Mouse (Mus musculus): ENCODE data around the gene Pced1a. TPM values are rescaled to one million over a fixed set of nuclear protein-coding genes. Genes with fewer than 3 reads are reported as not detected.

Gene Pced1a
- polyA plus RNA-seq, 1 experiment from 2014 or later, result 11.8 TPM

DNA sequence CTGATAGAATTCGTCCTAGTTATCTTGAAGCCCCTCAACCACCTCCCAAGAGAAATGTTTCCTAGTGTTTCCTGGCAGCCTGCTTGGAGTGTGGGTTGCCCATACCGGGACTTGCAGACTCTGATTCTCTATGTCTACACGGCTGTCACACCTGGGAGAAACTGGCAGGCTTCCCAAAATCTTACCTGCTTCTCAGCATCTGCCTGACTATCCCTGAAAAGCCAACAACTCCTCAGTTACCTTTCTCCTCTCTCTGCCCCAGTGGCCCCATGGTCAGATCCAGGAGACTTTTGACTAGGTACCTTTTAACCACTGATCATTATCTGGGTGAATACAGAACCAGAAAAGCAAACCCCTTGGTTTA, 27.2 kb upstream of the Pced1a start:
- no peaks in the 10 kb centered on the region for H3K36me3 ChIP-seq
- peak overlapping the region; percentile 83 for H3K9ac ChIP-seq
- H3K4me2 ChIP-seq (replicated peaks), result peak overlapping the region; percentile 83
- no peak overlapping the region for H3K4me3 ChIP-seq
- no peak overlapping the region for H3K27ac ChIP-seq
- H3K4me1 ChIP-seq, result peaks cover 12% of the 10 kb centered on the region
- no peak for ATAC-seq (ENCODE audit: low FRiP score, low read depth)
- 0 out of 2 replicates have a peak, but pooled peaks cover 6% of the 10 kb centered on the region for H3K27me3 ChIP-seq (replicated peaks)
- WGBS, result 84% methylated on average over 3 of the region's 3 CpGs
- no peaks in the 10 kb centered on the region for H3K9me3 ChIP-seq

- Histone ChIP-seq H3K4me2 (replicated peaks) (peak overlapping the region; percentile 83), H3K4me3 (peak overlapping the region; percentile 89), H3K9ac (peak overlapping the region; percentile 83), H3K4me1 (peaks cover 12% of the 10 kb centered on the region), H3K27ac (no peak overlapping the region), H3K27me3 (replicated peaks) (0 out of 2 replicates have a peak, but pooled peaks cover 6% of the 10 kb centered on the region), H3K9me3 (no peaks in the 10 kb centered on the region), H3K36me3 (no peaks in the 10 kb centered on the region)
- 76% methylated on average over 14 of the region's 14 CpGs for WGBS
- no peak for ATAC-seq (ENCODE audit: low FRiP score, low read depth)
Observed at GRCm38 (mm10) chr2:130451086-130451726, 26.7 kb upstream of the Pced1a start.

- under 1% methylated on average over 47 of the region's 47 CpGs for WGBS
- H3K9me3 ChIP-seq, result no peaks in the 10 kb centered on the region
- H3K36me3 ChIP-seq, result no peaks in the 10 kb centered on the region; the same call in 1 of the 2 replicates
- peak overlapping the region; percentile 83 for H3K4me2 ChIP-seq (replicated peaks)
- peak overlapping the region; percentile 83 for H3K9ac ChIP-seq
- ATAC-seq (ENCODE audit: low FRiP score, low read depth), result peak; percentile 79
- H3K4me3 ChIP-seq, result peak overlapping the region; percentile 89
- peaks cover 12% of the 10 kb centered on the region for H3K4me1 ChIP-seq
- H3K27ac ChIP-seq, result peak overlapping the region; percentile 66; the same call in 1 of the 2 replicates
- 0 out of 2 replicates have a peak, but pooled peaks cover 6% of the 10 kb centered on the region for H3K27me3 ChIP-seq (replicated peaks)
Observed at GRCm38 (mm10) chr2:130450434-130450796, 25.9 kb upstream of the Pced1a start.

DNA sequence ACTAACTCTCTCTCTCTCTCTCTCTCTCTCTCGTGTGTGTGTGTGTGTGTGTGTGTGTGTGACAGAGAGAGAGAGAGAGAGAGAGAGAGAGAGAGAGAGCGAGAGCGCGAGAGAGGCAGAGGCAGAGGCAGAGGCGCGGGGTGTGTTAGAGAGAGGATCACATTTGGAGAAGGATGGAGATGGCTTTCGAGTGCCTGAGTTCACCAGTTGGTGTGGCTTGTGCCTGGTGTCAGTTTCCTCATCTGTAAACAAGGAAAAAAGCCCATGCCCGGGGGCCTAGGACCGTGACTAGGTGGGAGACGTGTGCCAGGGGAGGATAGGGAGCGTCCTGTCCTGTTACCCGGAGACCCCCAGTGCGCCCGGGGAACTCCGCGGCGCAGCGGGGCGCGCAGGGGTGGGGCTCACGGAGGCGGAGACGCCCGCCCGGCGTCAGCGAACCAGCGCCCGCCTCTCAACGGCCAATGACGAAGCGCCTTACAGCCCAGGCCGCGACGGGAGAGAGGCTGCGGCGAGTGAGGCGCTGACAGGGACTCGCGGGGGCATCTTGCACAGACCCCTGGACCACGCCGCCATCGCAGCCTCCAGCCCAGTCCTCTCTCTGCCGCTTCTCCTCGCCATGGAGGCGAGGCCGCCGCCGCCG, 25.4 kb upstream of the Pced1a start, which contains the start of gene Ptpra:
Gene Ptpra, plus strand, starts transcription at position 485 of the 640 bp plus-strand sequence.
- Histone ChIP-seq H3K27me3 (replicated peaks) (0 out of 2 replicates have a peak, but pooled peaks cover 6% of the 10 kb centered on the region), H3K36me3 (no peaks in the 10 kb centered on the region; the same call in 1 of the 2 replicates), H3K4me2 (replicated peaks) (peak within 1 kb of the TSS; percentile 83), H3K9ac (peak within 1 kb of the TSS; percentile 83), H3K4me1 (peaks cover 12% of the 10 kb centered on the region), H3K27ac (peak within 1 kb of the TSS; percentile 66; the same call in 1 of the 2 replicates), H3K4me3 (peak within 1 kb of the TSS; percentile 89), H3K9me3 (no peaks in the 10 kb centered on the region)
- ATAC-seq (ENCODE audit: low FRiP score, low read depth), result peak; percentile 97
- under 1% methylated on average over 50 of the region's 50 CpGs for WGBS

DNA sequence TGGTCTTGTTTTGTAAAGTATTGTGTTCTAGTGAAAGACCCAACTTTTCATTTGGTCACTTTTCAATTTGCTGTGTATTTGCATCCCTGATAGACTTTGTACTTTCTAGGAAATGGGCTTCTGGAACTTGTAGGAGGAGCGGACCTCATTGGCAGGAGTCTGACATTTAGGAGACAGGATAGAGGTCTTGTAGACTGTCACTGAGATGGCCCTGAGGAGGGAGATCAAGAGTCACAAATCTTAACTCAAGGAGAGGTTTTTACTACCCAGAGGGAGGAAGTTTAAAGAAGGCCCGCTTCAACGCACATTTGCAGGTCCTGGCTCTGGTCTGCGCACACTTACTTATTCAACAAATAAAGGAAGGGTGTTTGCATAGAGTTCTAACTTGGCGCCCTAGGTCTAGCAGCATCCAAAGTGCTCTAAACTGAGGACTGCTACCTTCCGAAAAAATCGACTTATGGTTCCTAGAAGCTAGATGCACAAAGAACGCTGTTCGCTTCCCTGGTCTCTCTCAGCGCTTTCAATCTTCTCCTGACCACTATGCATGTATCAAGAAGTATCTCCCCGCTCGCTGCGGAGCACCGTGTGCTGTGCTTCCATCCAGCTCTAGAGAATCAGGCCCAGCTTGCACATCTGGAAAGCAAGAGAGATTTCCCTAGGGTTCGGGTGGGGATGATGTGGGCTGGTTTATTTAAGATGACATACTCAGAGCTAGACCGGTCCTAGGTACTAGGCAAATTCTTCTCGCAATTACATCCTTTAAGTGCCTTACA, 24.7 kb upstream of the Pced1a start:
- H3K4me3 ChIP-seq, result peak overlapping the region; percentile 89
- no peaks in the 10 kb centered on the region for H3K9me3 ChIP-seq
- 0 out of 2 replicates have a peak overlapping the region, but pooled peaks have one; percentile 5 for H3K9ac ChIP-seq
- peaks cover 4% of the 10 kb centered on the region; the same call in 1 of the 2 replicates for H3K36me3 ChIP-seq
- no peak overlapping the region for H3K27ac ChIP-seq
- peak overlapping the region; percentile 83 for H3K4me2 ChIP-seq (replicated peaks)
- H3K27me3 ChIP-seq (replicated peaks), result 0 out of 2 replicates have a peak, but pooled peaks cover 6% of the 10 kb centered on the region
- peak; percentile 34 for ATAC-seq (ENCODE audit: low FRiP score, low read depth)
- 10% methylated on average over 17 of the region's 17 CpGs for WGBS
- peaks cover 12% of the 10 kb centered on the region for H3K4me1 ChIP-seq

GRCm38 (mm10) chr2:130448449-130448848, 23.9 kb upstream of the Pced1a start:
- no peak overlapping the region for H3K9ac ChIP-seq
- ATAC-seq (ENCODE audit: low FRiP score, low read depth), result no peak
- H3K36me3 ChIP-seq, result peaks cover 10% of the 10 kb centered on the region
- no peak overlapping the region for H3K4me3 ChIP-seq
- 0 out of 2 replicates have a peak, but pooled peaks cover 6% of the 10 kb centered on the region for H3K27me3 ChIP-seq (replicated peaks)
- no peak overlapping the region for H3K4me2 ChIP-seq (replicated peaks)
- no peaks in the 10 kb centered on the region for H3K9me3 ChIP-seq
- H3K27ac ChIP-seq, result no peak overlapping the region
- H3K4me1 ChIP-seq, result peaks cover 12% of the 10 kb centered on the region

GRCm38 (mm10) chr2:130442162-130442561, 17.7 kb upstream of the Pced1a start:
- H3K27me3 ChIP-seq (replicated peaks), result no peaks in the 10 kb centered on the region
- ATAC-seq (ENCODE audit: low FRiP score, low read depth), result no peak
- H3K4me1 ChIP-seq, result no peaks in the 10 kb centered on the region
- H3K9ac ChIP-seq, result no peak overlapping the region
- 87% methylated on average over 10 of the region's 10 CpGs for WGBS
- peaks cover 72% of the 10 kb centered on the region for H3K36me3 ChIP-seq
- H3K4me2 ChIP-seq (replicated peaks), result no peak overlapping the region
- H3K4me3 ChIP-seq, result no peak overlapping the region
- no peaks in the 10 kb centered on the region for H3K9me3 ChIP-seq
- no peak overlapping the region for H3K27ac ChIP-seq

- Histone ChIP-seq H3K9ac (no peak overlapping the region), H3K4me2 (replicated peaks) (no peak overlapping the region), H3K27me3 (replicated peaks) (no peaks in the 10 kb centered on the region), H3K36me3 (peaks cover 72% of the 10 kb centered on the region), H3K4me1 (no peaks in the 10 kb centered on the region), H3K27ac (no peak overlapping the region), H3K9me3 (no peaks in the 10 kb centered on the region), H3K4me3 (no peak overlapping the region)
- ATAC-seq (ENCODE audit: low FRiP score, low read depth), result no peak
- 93% methylated on average over 4 of the region's 4 CpGs for WGBS
Observed at GRCm38 (mm10) chr2:130439840-130440480, 15.5 kb upstream of the Pced1a start.

DNA sequence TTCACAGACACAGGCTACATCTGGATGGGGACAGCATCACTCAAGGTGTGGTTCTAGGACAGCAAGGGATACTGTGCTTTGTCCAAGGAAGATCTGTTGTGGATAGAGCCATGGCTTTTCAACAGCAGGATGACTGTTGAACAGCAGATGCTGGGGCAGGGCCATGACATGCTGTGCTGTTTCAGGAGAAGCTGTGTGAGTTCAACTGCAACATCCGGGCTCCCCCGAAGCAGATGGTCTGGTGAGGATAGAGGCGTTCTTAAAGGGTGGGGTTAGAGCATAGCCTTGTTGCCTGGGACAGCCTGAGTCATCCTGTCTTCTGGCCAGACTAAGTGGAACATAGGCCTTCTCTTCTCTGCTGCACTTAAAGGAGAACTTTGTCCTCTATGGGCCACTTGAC, 14.4 kb upstream of the Pced1a start:
- ATAC-seq (ENCODE audit: low FRiP score, low read depth), result no peak
- H3K36me3 ChIP-seq, result peaks cover 66% of the 10 kb centered on the region
- WGBS, result 91% methylated on average over 3 of the region's 3 CpGs
- no peaks in the 10 kb centered on the region for H3K9me3 ChIP-seq
- H3K27me3 ChIP-seq (replicated peaks), result no peaks in the 10 kb centered on the region
- no peak overlapping the region for H3K9ac ChIP-seq
- no peaks in the 10 kb centered on the region for H3K4me1 ChIP-seq
- H3K27ac ChIP-seq, result no peak overlapping the region
- H3K4me3 ChIP-seq, result no peak overlapping the region
- no peak overlapping the region for H3K4me2 ChIP-seq (replicated peaks)

- H3K36me3 ChIP-seq, result peaks cover 51% of the 10 kb centered on the region
Observed at GRCm38 (mm10) chr2:130436769-130437168, 12.3 kb upstream of the Pced1a start.

GRCm38 (mm10) chr2:130433152-130433551, 8.7 kb upstream of the Pced1a start:
- Histone ChIP-seq H3K27me3 (replicated peaks) (no peaks in the 10 kb centered on the region), H3K4me2 (replicated peaks) (no peak overlapping the region), H3K4me1 (no peaks in the 10 kb centered on the region), H3K4me3 (no peak overlapping the region), H3K9ac (no peak overlapping the region), H3K9me3 (no peaks in the 10 kb centered on the region), H3K36me3 (peaks cover 20% of the 10 kb centered on the region), H3K27ac (no peak overlapping the region)
- no peak for ATAC-seq (ENCODE audit: low FRiP score, low read depth)
- WGBS, result 29% methylated on average over 4 of the region's 4 CpGs

More at GRCm38 (mm10) chr2:130436769-130437168, 12.3 kb upstream of the Pced1a start:
- no peaks in the 10 kb centered on the region for H3K27me3 ChIP-seq (replicated peaks)
- no peak overlapping the region for H3K4me2 ChIP-seq (replicated peaks)
- ATAC-seq (ENCODE audit: low FRiP score, low read depth), result no peak
- H3K27ac ChIP-seq, result no peak overlapping the region
- H3K9me3 ChIP-seq, result no peaks in the 10 kb centered on the region
- H3K9ac ChIP-seq, result no peak overlapping the region
- H3K4me3 ChIP-seq, result no peak overlapping the region
- H3K4me1 ChIP-seq, result no peaks in the 10 kb centered on the region
- WGBS, result 96% methylated on average over 1 of the region's 1 CpGs
